Comparison of ENCODE assay signal across 28 mouse cellular contexts in the genomic region with DNA sequence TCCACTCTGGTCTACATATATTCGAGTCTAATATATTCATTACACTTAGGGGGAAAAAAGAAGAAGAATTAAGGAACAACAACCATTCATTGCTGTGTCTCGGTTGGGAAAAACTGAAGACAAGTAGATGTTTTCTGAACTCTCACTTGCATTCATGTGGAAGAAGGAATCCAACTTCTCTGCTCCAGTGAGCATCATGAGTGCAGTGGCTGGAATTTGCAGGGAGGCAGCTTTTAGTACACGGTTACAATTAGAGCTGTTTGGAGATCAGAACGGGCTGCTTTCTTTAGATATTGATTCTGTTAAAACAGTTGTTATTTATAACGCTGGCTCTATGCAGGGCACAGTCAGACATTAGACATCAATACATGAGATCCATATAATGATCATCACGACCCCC.
"Had no signal": no experiment of that assay in that cellular context is flagged by ENCODE, and none has a peak within 500 bp of the region (broad histone marks: within the 10 kb centered on the region; RNA-seq: fewer than 3 reads in every experiment).

No protein-coding gene starts in this region.

- H3K4me2 ChIP-seq: heart, embryonic 12.5 days; hindbrain, embryonic 12.5 days; hindbrain, embryonic 14.5 days; intestine, embryonic 15.5 days; kidney, embryonic 15.5 days; limb, embryonic 12.5 days; liver, embryonic 11.5 days; liver, embryonic 13.5 days; liver, embryonic 15.5 days had no signal

- H3K4me1 ChIP-seq: heart, embryonic 10.5 days; heart, embryonic 12.5 days; hindbrain, embryonic 10.5 days; hindbrain, embryonic 12.5 days; intestine, embryonic 15.5 days; kidney, embryonic 15.5 days; limb, embryonic 10.5 days; limb, embryonic 12.5 days; liver, embryonic 13.5 days; liver, embryonic 15.5 days had no signal

- H3K36me3 ChIP-seq: heart, embryonic 10.5 days; heart, embryonic 12.5 days; hindbrain, embryonic 10.5 days; hindbrain, embryonic 12.5 days; intestine, embryonic 15.5 days; kidney, embryonic 15.5 days; limb, embryonic 10.5 days; limb, embryonic 12.5 days; liver, embryonic 13.5 days; liver, embryonic 15.5 days had no signal

- DNase-seq: gastrocnemius, adult 2 months; gastrocnemius, postnatal 10 days; gastrocnemius, postnatal 25 days; heart, adult 18-20 months; heart, postnatal 10 days; heart, postnatal 4 days; kidney, adult 18-20 months; kidney, adult 9 months; kidney, postnatal 10 days; kidney, postnatal 25 days; kidney, postnatal 4 days; layer of hippocampus, postnatal 36 days; liver; liver, embryonic 13.5 days had no signal

- H3K9ac ChIP-seq: heart, embryonic 12.5 days; hindbrain, embryonic 12.5 days; hindbrain, embryonic 14.5 days; intestine, embryonic 15.5 days; kidney, embryonic 15.5 days; limb, embryonic 12.5 days; liver, embryonic 13.5 days; liver, embryonic 15.5 days had no signal

- H3K27me3 ChIP-seq: heart, embryonic 12.5 days; hindbrain, embryonic 12.5 days; intestine, embryonic 15.5 days; kidney, embryonic 15.5 days; limb, embryonic 12.5 days; liver, embryonic 13.5 days; liver, embryonic 15.5 days had no signal

- H3K4me3 ChIP-seq: gastrocnemius, adult 2 months; heart, embryonic 10.5 days; heart, embryonic 12.5 days; hindbrain, embryonic 10.5 days; hindbrain, embryonic 12.5 days; intestine, embryonic 15.5 days; kidney, embryonic 15.5 days; layer of hippocampus, adult 2 months; limb, embryonic 10.5 days; limb, embryonic 12.5 days; liver, embryonic 13.5 days; liver, embryonic 15.5 days had no signal

- H3K9me3 ChIP-seq: heart, embryonic 10.5 days; intestine, embryonic 15.5 days; kidney, embryonic 15.5 days; limb, embryonic 10.5 days; limb, embryonic 12.5 days; liver, embryonic 13.5 days; liver, embryonic 15.5 days had no signal

- ATAC-seq: inflammation-experienced regulatory T-cells, adult 6 months; intestine, embryonic 15.5 days; intestine, postnatal 0 days had no signal

- H3K27ac ChIP-seq: gastrocnemius, adult 2 months; heart, embryonic 10.5 days; hindbrain, embryonic 10.5 days; hindbrain, embryonic 12.5 days; hindbrain, embryonic 14.5 days; intestine, embryonic 15.5 days; kidney, embryonic 15.5 days; layer of hippocampus, adult 2 months; limb, embryonic 10.5 days; limb, embryonic 12.5 days; liver, embryonic 13.5 days; liver, embryonic 15.5 days had no signal
